Mouse (Mus musculus): Measurements from ENCODE around the gene Hexim2. TPM values are rescaled to one million over a fixed set of nuclear protein-coding genes. Genes with fewer than 3 reads are reported as not detected.
A peak's percentile ranks its signal among the peaks of the same experiment; 100 is the strongest.

The Hexim2 gene
- total RNA-seq (2021), result 1 to 10 TPM; 1.6 to 1.7 TPM
- long read RNA-seq, experiment 1, partial matches to known transcripts, result 0 of 3 reads
- long read RNA-seq, experiment 1, other reads (novel, unspliced or antisense), result 0 of 3 reads
- long read RNA-seq, experiment 2, partial matches to known transcripts, result 0 of 3 reads
- long read RNA-seq, experiment 2, other reads (novel, unspliced or antisense), result 3 of 3 reads

GRCm38 (mm10) chr11:103131701-103132575 lies at the start of gene Hexim2:
Gene Hexim2 (plus strand): TSS chr11:103132429.
- DNase-seq, result peak; percentile 60 to 82

- peak in 1 of 2 experiments; percentile 20 for DNase-seq
Observed at GRCm38 (mm10) chr11:103093306-103093705, 38.9 kb upstream of the Hexim2 start.

GRCm38 (mm10) chr11:103093862-103094833 lies 38.1 kb upstream of the Hexim2 start:
- peak; percentile 33 to 75 for DNase-seq

- no peak for DNase-seq
Observed at GRCm38 (mm10) chr11:103095107-103095670, 37.0 kb upstream of the Hexim2 start.

- DNase-seq, result no peak
Observed at GRCm38 (mm10) chr11:103095801-103096200, 36.4 kb upstream of the Hexim2 start.

- DNase-seq, result peak; percentile 59 to 68
Observed at GRCm38 (mm10) chr11:103096979-103097894, 35.0 kb upstream of the Hexim2 start.

- peak; percentile 62 to 74 for DNase-seq
Observed at GRCm38 (mm10) chr11:103098531-103099190, 33.6 kb upstream of the Hexim2 start.

GRCm38 (mm10) chr11:103099352-103099940 lies 32.8 kb upstream of the Hexim2 start:
- no peak for DNase-seq

GRCm38 (mm10) chr11:103100361-103100760 lies 31.9 kb upstream of the Hexim2 start:
- DNase-seq, result no peak

- peak; percentile 93 to 94 for DNase-seq
Observed at GRCm38 (mm10) chr11:103101481-103101865, 30.8 kb upstream of the Hexim2 start, which contains the start of the genes Plcd3 and Acbd4. Gene Plcd3 (minus strand): TSS chr11:103101658. Gene Acbd4 (plus strand): TSS chr11:103101682.

GRCm38 (mm10) chr11:103101866-103102501 lies 30.2 kb upstream of the Hexim2 start:
- peak; percentile 84 to 92 for DNase-seq

GRCm38 (mm10) chr11:103102725-103103349 lies 29.4 kb upstream of the Hexim2 start:
- DNase-seq, result peak; percentile 98 to 99

- DNase-seq, result no peak
Observed at GRCm38 (mm10) chr11:103103621-103104020, 28.6 kb upstream of the Hexim2 start.

GRCm38 (mm10) chr11:103104469-103104868 lies 27.8 kb upstream of the Hexim2 start:
- DNase-seq, result no peak

- DNase-seq, result peak in 1 of 2 experiments; percentile 18
Observed at GRCm38 (mm10) chr11:103105180-103105725, 27.0 kb upstream of the Hexim2 start.

- no peak for DNase-seq
Observed at GRCm38 (mm10) chr11:103105810-103106209, 26.4 kb upstream of the Hexim2 start.

- DNase-seq, result no peak
Observed at GRCm38 (mm10) chr11:103106386-103106785, 25.8 kb upstream of the Hexim2 start.

GRCm38 (mm10) chr11:103111301-103111700 lies 20.9 kb upstream of the Hexim2 start:
- DNase-seq, result no peak

Data from heart, adult 18-20 months (tissue).